ENCODE assay signal across 22 mouse cellular contexts in the genomic region with DNA sequence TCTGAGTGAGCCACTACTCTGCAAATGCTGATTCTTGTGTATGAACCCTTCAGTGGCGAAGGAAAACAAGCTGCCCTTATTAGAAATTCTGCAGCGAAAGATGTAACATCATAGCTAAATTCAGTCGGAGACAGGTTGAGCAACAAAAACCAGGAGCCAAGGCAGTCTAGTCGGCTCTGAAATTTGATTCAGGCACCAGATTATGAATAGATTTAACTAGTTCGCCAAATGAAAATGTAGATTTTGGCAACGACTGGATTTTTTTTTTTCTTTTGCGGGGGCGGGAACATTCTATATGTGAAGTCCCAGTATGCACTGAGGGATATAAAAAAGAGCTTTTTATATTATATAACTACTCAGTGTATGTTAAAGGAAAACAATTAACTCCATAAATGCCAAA.
DNase-seq lines count a peak whose midpoint lies in the region; ATAC-seq lines count a peak whose summit lies in the region.
"Had no signal": no experiment of that assay in that cellular context is flagged by ENCODE, and none has a peak within 500 bp of the region (broad histone marks: within the 10 kb centered on the region; RNA-seq: fewer than 3 reads in every experiment).

No protein-coding gene starts in this region.

- H3K4me3 ChIP-seq in embryonic facial prominence, embryonic 14.5 days (ENCODE audit: low read depth, low read length) = no peak overlapping the region
- H3K4me3 ChIP-seq in limb, embryonic 15.5 days = no peak overlapping the region
- no peak overlapping the region for H3K4me3 ChIP-seq in heart, embryonic 10.5 days
- no peak overlapping the region for H3K4me3 ChIP-seq in kidney, embryonic 14.5 days (ENCODE audit: low read length)
- H3K4me3 ChIP-seq: embryonic facial prominence, embryonic 13.5 days; forebrain, embryonic 10.5 days; hindbrain, embryonic 13.5 days; limb, embryonic 12.5 days; liver, embryonic 15.5 days; midbrain, embryonic 12.5 days; neural tube, embryonic 12.5 days had no signal

- no peak for ATAC-seq in embryonic facial prominence, embryonic 14.5 days (ENCODE audit: low read depth)
- ATAC-seq in limb, embryonic 15.5 days (ENCODE audit: insufficient number of reproducible peaks, low FRiP score, low TSS enrichment, low read depth) = no peak
- no peak for ATAC-seq in kidney, embryonic 14.5 days (ENCODE audit: low FRiP score, low TSS enrichment)
- ATAC-seq: inflammation-experienced regulatory T-cells, adult 6 months had no signal

- no peaks in the 10 kb centered on the region for H3K36me3 ChIP-seq in embryonic facial prominence, embryonic 14.5 days (ENCODE audit: control insufficient read depth, insufficient read depth, low read length)
- H3K36me3 ChIP-seq in limb, embryonic 15.5 days = no peaks in the 10 kb centered on the region
- no peaks in the 10 kb centered on the region for H3K36me3 ChIP-seq in heart, embryonic 10.5 days
- no peaks in the 10 kb centered on the region for H3K36me3 ChIP-seq in kidney, embryonic 14.5 days (ENCODE audit: control insufficient read depth, insufficient read depth, low read length)
- H3K36me3 ChIP-seq: embryonic facial prominence, embryonic 13.5 days; forebrain, embryonic 10.5 days; hindbrain, embryonic 13.5 days; limb, embryonic 12.5 days; liver, embryonic 15.5 days; midbrain, embryonic 12.5 days; neural tube, embryonic 12.5 days had no signal

- no peak overlapping the region for H3K4me2 ChIP-seq in embryonic facial prominence, embryonic 14.5 days (ENCODE audit: low read depth, low read length)
- H3K4me2 ChIP-seq in limb, embryonic 15.5 days = no peak overlapping the region
- H3K4me2 ChIP-seq in kidney, embryonic 14.5 days (replicated peaks; ENCODE audit: low read depth, low read length) = no peak overlapping the region
- H3K4me2 ChIP-seq: embryonic facial prominence, embryonic 13.5 days; hindbrain, embryonic 13.5 days; limb, embryonic 12.5 days; liver, embryonic 15.5 days; midbrain, embryonic 12.5 days; neural tube, embryonic 12.5 days had no signal

- no peak overlapping the region for H3K9ac ChIP-seq in embryonic facial prominence, embryonic 14.5 days (ENCODE audit: low read depth, low read length)
- H3K9ac ChIP-seq in limb, embryonic 15.5 days = no peak overlapping the region
- no peak overlapping the region for H3K9ac ChIP-seq in kidney, embryonic 14.5 days (ENCODE audit: low read depth, low read length)
- H3K9ac ChIP-seq: embryonic facial prominence, embryonic 13.5 days; hindbrain, embryonic 13.5 days; limb, embryonic 12.5 days; liver, embryonic 15.5 days; midbrain, embryonic 12.5 days; neural tube, embryonic 12.5 days had no signal

- H3K27ac ChIP-seq in embryonic facial prominence, embryonic 14.5 days (replicated peaks; ENCODE audit: low read depth, low read length) = 0 out of 2 replicates have a peak overlapping the region, but pooled peaks have one; percentile 0
- 0 out of 2 replicates have a peak overlapping the region, but pooled peaks have one; percentile 38 for H3K27ac ChIP-seq in limb, embryonic 15.5 days
- H3K27ac ChIP-seq in heart, embryonic 10.5 days = no peak overlapping the region
- no peak overlapping the region for H3K27ac ChIP-seq in kidney, embryonic 14.5 days (ENCODE audit: low read depth, low read length)
- H3K27ac ChIP-seq: forebrain, embryonic 10.5 days; hindbrain, embryonic 13.5 days; limb, embryonic 12.5 days; liver, embryonic 15.5 days; midbrain, embryonic 12.5 days; neural tube, embryonic 12.5 days had no signal

- 56% methylated on average over 8 of the region's 8 CpGs for WGBS in embryonic facial prominence, embryonic 14.5 days
- 58% methylated on average over 8 of the region's 8 CpGs for WGBS in limb, embryonic 15.5 days
- WGBS in heart, embryonic 10.5 days = 89% methylated on average over 8 of the region's 8 CpGs
- WGBS in kidney, embryonic 14.5 days = 85% methylated on average over 8 of the region's 8 CpGs

- DNase-seq in brain, adult 2 months (ENCODE audit: low read depth, low spot score) = peak; percentile 63
- peak; percentile 69 for DNase-seq in embryonic facial prominence, embryonic 14.5 days (ENCODE audit: low spot score)
- DNase-seq in left cerebral cortex, adult 18-20 months (ENCODE audit: low spot score in 2 of 2) = peak; percentile 6 to 40
- no peak for DNase-seq in thymus, postnatal 10 days (ENCODE audit: low spot score in 2 of 2)
- DNase-seq in heart, embryonic 10.5 days (ENCODE audit: low spot score) = no peak
- no peak for DNase-seq in adrenal gland, adult 18-20 months (ENCODE audit: low spot score in 2 of 2)
- DNase-seq: cerebellum, adult 8-10 months; gastrocnemius, postnatal 14 days; heart, postnatal 14 days; kidney, adult 8-10 months; kidney, postnatal 36 days; thymus, adult 18-20 months had no signal

- no peaks in the 10 kb centered on the region for H3K9me3 ChIP-seq in embryonic facial prominence, embryonic 14.5 days (ENCODE audit: control insufficient read depth, low read length)
- no peaks in the 10 kb centered on the region for H3K9me3 ChIP-seq in limb, embryonic 15.5 days
- H3K9me3 ChIP-seq in heart, embryonic 10.5 days = no peaks in the 10 kb centered on the region
- H3K9me3 ChIP-seq in kidney, embryonic 14.5 days (ENCODE audit: control insufficient read depth, low read length) = no peaks in the 10 kb centered on the region
- H3K9me3 ChIP-seq: embryonic facial prominence, embryonic 13.5 days; forebrain, embryonic 10.5 days; hindbrain, embryonic 13.5 days; limb, embryonic 12.5 days; liver, embryonic 15.5 days; midbrain, embryonic 12.5 days; neural tube, embryonic 12.5 days had no signal

- H3K4me1 ChIP-seq in embryonic facial prominence, embryonic 14.5 days (ENCODE audit: control insufficient read depth, insufficient read depth, low read length) = no peaks in the 10 kb centered on the region
- no peaks in the 10 kb centered on the region for H3K4me1 ChIP-seq in limb, embryonic 15.5 days
- H3K4me1 ChIP-seq in heart, embryonic 10.5 days = no peaks in the 10 kb centered on the region
- no peaks in the 10 kb centered on the region for H3K4me1 ChIP-seq in kidney, embryonic 14.5 days (ENCODE audit: control insufficient read depth, insufficient read depth, low read length)
- H3K4me1 ChIP-seq: embryonic facial prominence, embryonic 13.5 days; forebrain, embryonic 10.5 days; hindbrain, embryonic 13.5 days; limb, embryonic 12.5 days; liver, embryonic 15.5 days; midbrain, embryonic 12.5 days; neural tube, embryonic 12.5 days had no signal

- H3K27me3 ChIP-seq in embryonic facial prominence, embryonic 14.5 days (replicated peaks; ENCODE audit: control insufficient read depth, insufficient read depth, low read length) = no peaks in the 10 kb centered on the region
- no peaks in the 10 kb centered on the region for H3K27me3 ChIP-seq in limb, embryonic 15.5 days
- no peaks in the 10 kb centered on the region for H3K27me3 ChIP-seq in heart, embryonic 10.5 days (ENCODE audit: insufficient read depth, poor library complexity, severe bottlenecking)
- no peaks in the 10 kb centered on the region for H3K27me3 ChIP-seq in kidney, embryonic 14.5 days (ENCODE audit: control insufficient read depth, insufficient read depth, low read length)
- H3K27me3 ChIP-seq: embryonic facial prominence, embryonic 13.5 days; hindbrain, embryonic 13.5 days; limb, embryonic 12.5 days; liver, embryonic 15.5 days; neural tube, embryonic 12.5 days had no signal

Comparison
In these comparisons a context has a peak if more than half of its experiments do, and no peak if none do; other contexts are left out.
1. DNase-seq: peak in brain, adult 2 months (single experiment), embryonic facial prominence, embryonic 14.5 days (single experiment) and left cerebral cortex, adult 18-20 months (2 of 2); none in thymus, postnatal 10 days (0 of 2), heart, embryonic 10.5 days (single experiment) and adrenal gland, adult 18-20 months (0 of 2).
2. H3K27ac ChIP-seq: peak in embryonic facial prominence, embryonic 14.5 days (single experiment) and limb, embryonic 15.5 days (single experiment); none in heart, embryonic 10.5 days (single experiment) and kidney, embryonic 14.5 days (single experiment).